Mouse (Mus musculus) ES-E14 (cell line): ENCODE measurements around the gene Apon. TPM values are rescaled to one million over a fixed set of nuclear protein-coding genes. Genes with fewer than 3 reads are reported as not detected.
"Not testable (repeated sequence)": the region's sequence is repeated elsewhere in the genome, so short reads cannot be mapped to it uniquely, and the experiment has no call there.

Source experiments
- DNase-seq: peaks from one replicate; pipeline ENCODE4 v3.0.0-alpha.2; 2013; ENCODE audit warnings: low read depth, low spot score
- H3K27ac ChIP-seq: 2 replicates; pipeline ENCODE4 v1.5.1; 2012; ENCODE audit warnings: low read depth, mild to moderate bottlenecking, low read length, moderate library complexity, mixed read lengths; ENCODE audit not compliant: poor library complexity, insufficient read depth, severe bottlenecking
- H3K36me3 ChIP-seq: 2 replicates; pipeline ENCODE4 v1.6.1; 2012; ENCODE audit warnings: mild to moderate bottlenecking, low read length, moderate library complexity, mixed read lengths; ENCODE audit not compliant: control insufficient read depth, poor library complexity, insufficient read depth, severe bottlenecking
- H3K4me1 ChIP-seq, 2 experiments: fragments of 150-350 bp in 1 of 2; sonication (generic) in 1 of 2; 2 replicates each; pipeline ENCODE4 v1.6.1; 2012; ENCODE audit warnings: low read length in 2 of 2, mild to moderate bottlenecking in 1 of 2, mixed read lengths in 1 of 2; ENCODE audit not compliant: control insufficient read depth in 2 of 2, insufficient read depth in 2 of 2, poor library complexity in 1 of 2
- H3K4me3 ChIP-seq, 2 experiments: fragments of 150-350 bp in 1 of 2; sonication (generic) in 1 of 2; 2 replicates each; pipeline ENCODE4 v1.5.1; 2012; ENCODE audit warnings: low read length in 2 of 2, low read depth in 1 of 2, mild to moderate bottlenecking in 1 of 2, mixed read lengths in 1 of 2; ENCODE audit not compliant: insufficient read depth in 1 of 2, poor library complexity in 1 of 2, severe bottlenecking in 1 of 2
- H3K9ac ChIP-seq: 2 replicates; pipeline ENCODE4 v1.6.1; 2012; ENCODE audit warnings: low read depth, mild to moderate bottlenecking, low read length, mixed read lengths; ENCODE audit not compliant: poor library complexity, insufficient read depth, severe bottlenecking
- H3K9me3 ChIP-seq: fragments of 150-350 bp; sonication (generic); 2 replicates; pipeline ENCODE4 v1.6.1; 2012; ENCODE audit warnings: low read depth, mild to moderate bottlenecking, low read length; ENCODE audit not compliant: control insufficient read depth, insufficient read depth
- CHD2 ChIP-seq: IDR thresholded peaks from 2 replicates; pipeline ENCODE4 v1.6.1; 2014; ENCODE audit warnings: mild to moderate bottlenecking, low read depth, low read length, inconsistent platforms
- HCFC1 ChIP-seq: IDR thresholded peaks from 2 replicates; pipeline ENCODE4 v1.6.1; 2012; ENCODE audit warnings: low read length, inconsistent platforms, borderline replicate concordance; ENCODE audit not compliant: insufficient read depth
- MAFK ChIP-seq: IDR thresholded peaks from 2 replicates; pipeline ENCODE4 v1.6.1; 2014; ENCODE audit warnings: mild to moderate bottlenecking, low read depth, low read length, inconsistent platforms; ENCODE audit not compliant: insufficient read depth
- ZC3H11A ChIP-seq: IDR thresholded peaks from 2 replicates; pipeline ENCODE4 v1.6.1; 2012; ENCODE audit warnings: low read depth, mild to moderate bottlenecking, inconsistent platforms, low read length, borderline replicate concordance
- ZNF384 ChIP-seq: IDR thresholded peaks from 2 replicates; pipeline ENCODE4 v1.6.1; 2012; ENCODE audit warnings: low read depth, low read length, inconsistent platforms
- in situ Hi-C, 2 experiments: fragments of 600-800 bp; cut with MboI; formaldehyde crosslinking; loops; one replicate each; pipeline ENCODE4 v1.15.1; 2025; ENCODE audit warnings: low sequenced_read_pairs in 2 of 2, inconsistent platforms in 1 of 2; ENCODE audit not compliant: unreplicated experiment in 2 of 2
- total RNA-seq: library from RNA; depleted of rRNA; stranded (reverse); fragments of 300-350 nt; gene quantifications from 2 replicates; pipeline ENCODE4 v1.2.3, GENCODE M21; 2012

Apon gene
- total RNA-seq, 1 experiment, result 0.31 TPM

DNA sequence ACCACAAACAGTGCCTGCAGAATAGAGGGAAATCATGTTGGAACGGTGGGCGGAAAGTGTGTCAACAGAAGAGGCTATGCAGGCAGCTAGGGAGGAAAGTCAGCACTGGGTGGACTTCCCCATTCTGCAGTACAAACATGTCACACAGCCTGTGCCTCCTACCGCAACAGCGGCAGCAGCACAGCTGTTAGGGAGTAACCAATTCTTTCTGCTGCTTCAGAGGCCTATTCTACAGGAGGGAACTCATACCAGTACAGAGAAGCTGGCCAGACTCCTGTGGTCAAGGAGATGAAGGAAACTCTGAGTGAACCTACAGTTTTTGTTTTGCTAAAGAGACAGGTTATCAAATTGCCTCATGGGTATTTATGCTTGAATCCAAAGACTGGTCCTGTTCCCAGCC lies 5.1 kb downstream of the Apon start:
- H3K27ac ChIP-seq, result no peak overlapping the region
- H3K9me3 ChIP-seq, result no peaks in the 10 kb centered on the region
- peaks cover 3 to 6% of the 10 kb centered on the region in 2 experiments; a peak in 2 of 4 replicates for H3K4me1 ChIP-seq
- TF ChIP-seq ZC3H11A (no peak), MAFK (no peak), CHD2 (no peak), ZNF384 (no peak), HCFC1 (no peak)
- H3K36me3 ChIP-seq, result no peaks in the 10 kb centered on the region
- no peak overlapping the region for H3K9ac ChIP-seq
- no peak for DNase-seq
- in situ Hi-C loops, result no loop called here
- H3K4me3 ChIP-seq, result no peak overlapping the region

DNA sequence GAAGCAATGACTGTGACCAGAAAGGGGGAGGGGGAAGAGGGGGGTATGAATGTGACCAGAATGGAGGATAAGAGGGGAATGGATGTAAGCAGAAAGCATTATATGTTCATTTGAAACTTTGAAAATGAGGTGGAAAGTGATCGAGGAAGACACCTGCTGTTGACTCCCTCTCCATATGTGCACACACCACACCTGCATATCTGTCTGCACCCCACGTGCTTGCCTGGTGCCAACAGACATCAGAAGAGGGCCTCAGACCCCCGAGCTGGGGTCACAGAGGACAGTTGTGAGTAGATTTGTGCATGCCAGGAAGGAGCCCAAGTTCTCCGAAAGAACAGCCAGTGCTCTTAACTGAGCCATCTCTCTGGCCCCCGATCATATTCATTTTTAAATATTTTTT lies 6.0 kb downstream of the Apon start:
- Histone ChIP-seq H3K36me3 (no peaks in the 10 kb centered on the region), H3K27ac (no peak overlapping the region), H3K9me3 (no peaks in the 10 kb centered on the region), H3K9ac (no peak overlapping the region), H3K4me1 (peaks cover 3 to 6% of the 10 kb centered on the region in 2 experiments; a peak in 2 of 4 replicates), H3K4me3 (no peak overlapping the region)
- TF ChIP-seq ZNF384, result no peak
- no peak for TF ChIP-seq HCFC1
- no peak for TF ChIP-seq MAFK
- TF ChIP-seq ZC3H11A, result no peak
- no peak for TF ChIP-seq CHD2
- in situ Hi-C loops, result no loop called here
- no peak for DNase-seq

DNA sequence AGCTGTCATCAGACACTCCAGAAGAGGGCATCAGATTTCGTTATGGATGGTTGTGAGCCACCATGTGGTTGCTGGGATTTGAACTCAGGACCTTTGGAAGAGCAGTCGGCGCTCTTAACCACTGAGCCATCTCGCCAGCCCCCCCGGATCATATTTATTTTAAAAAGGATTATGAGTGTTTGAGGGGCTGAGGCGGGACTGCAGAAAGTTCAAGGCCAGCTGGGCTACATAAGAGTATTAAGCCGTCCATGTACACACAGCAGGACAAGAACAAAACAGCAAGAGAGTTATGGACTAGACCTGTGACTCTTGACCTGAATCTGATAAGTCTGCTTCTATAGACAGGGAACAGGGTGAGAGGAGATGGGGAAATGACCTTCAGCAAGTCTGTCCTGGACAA lies 6.5 kb downstream of the Apon start:
- H3K9me3 ChIP-seq, in situ Hi-C loops, H3K4me1 ChIP-seq, DNase-seq, H3K4me3 ChIP-seq, H3K36me3 ChIP-seq, H3K27ac ChIP-seq, H3K9ac ChIP-seq: not testable (repeated sequence)

DNA sequence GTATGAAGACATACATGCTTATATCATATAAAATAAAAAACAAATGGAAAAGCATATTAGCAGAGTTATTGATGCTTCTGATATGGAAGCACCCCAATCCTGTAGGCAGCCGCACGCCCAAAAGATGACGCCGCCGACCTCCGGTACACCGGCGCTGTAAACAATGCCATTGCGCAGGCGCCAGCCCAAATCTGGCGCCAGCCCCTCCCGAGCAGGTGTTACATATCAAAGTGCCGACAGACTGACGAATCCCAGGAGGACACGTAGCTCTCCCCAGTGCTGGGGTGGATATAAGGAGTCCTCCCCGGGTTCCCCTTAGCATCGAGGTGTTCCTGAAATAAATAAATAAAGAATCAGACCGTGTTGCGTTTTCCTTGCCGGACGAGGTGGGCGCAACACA lies 8.4 kb downstream of the Apon start:
- peaks cover 3 to 6% of the 10 kb centered on the region in 2 experiments; a peak in 2 of 4 replicates for H3K4me1 ChIP-seq
- H3K9ac ChIP-seq, result no peak overlapping the region
- in situ Hi-C loops, result no loop called here
- H3K36me3 ChIP-seq, result no peaks in the 10 kb centered on the region
- peak overlapping the region; percentile 7 to 63; a peak in 2 of 4 replicates for H3K4me3 ChIP-seq
- TF ChIP-seq CHD2 (no peak), ZC3H11A (no peak), HCFC1 (no peak), ZNF384 (no peak), MAFK (no peak)
- H3K27ac ChIP-seq, result no peak overlapping the region
- no peaks in the 10 kb centered on the region for H3K9me3 ChIP-seq
- no peak for DNase-seq

DNA sequence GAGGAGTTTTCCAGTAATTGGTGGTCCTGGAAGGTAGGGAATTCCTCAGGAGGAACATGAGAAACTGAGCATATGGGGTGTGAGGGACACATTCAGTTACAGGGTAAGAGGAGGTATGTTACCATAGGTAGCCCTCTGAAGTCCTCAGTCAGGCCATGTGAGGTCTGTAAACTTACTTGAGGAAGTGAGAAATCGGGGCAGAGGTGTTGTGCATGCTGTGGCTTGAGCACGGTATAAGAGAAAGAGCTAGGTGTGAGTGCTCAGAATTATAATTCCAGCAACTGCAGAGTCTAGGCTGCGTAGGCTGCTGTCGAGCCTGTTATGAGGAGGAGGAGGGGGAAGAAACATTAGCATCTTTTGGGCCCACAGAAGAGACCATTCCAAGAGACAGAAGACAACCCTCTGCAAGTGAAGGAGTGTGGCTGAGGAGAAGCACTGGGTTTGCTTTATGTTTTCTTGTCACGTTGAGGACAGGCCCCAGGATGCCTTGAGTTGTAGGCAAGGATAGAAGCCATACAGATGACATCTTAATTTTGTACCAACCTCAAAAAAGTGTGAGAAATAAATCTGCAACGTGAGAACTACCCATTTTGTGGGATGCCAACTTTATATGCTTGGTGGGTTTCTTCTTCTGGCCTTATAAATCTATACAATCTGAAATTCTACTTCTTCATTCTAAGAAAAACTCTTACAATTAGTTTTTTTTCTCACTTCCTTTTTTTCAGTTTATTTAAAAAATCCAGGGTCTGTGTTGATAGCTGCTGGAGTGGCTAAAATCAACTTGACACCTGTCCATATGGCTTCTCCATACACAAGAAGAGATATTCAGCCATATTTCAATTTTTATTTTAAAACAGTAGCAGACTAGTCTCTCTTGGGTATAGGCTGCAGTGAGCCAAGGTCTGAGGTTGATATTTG lies 9.8 kb downstream of the Apon start:
- H3K9ac ChIP-seq, result peak overlapping the region; percentile 20
- H3K36me3 ChIP-seq, result no peaks in the 10 kb centered on the region
- no peak for TF ChIP-seq HCFC1
- TF ChIP-seq MAFK, result no peak
- TF ChIP-seq CHD2, result no peak
- no peak for TF ChIP-seq ZC3H11A
- no peak for TF ChIP-seq ZNF384
- no peak overlapping the region for H3K4me3 ChIP-seq
- no peaks in the 10 kb centered on the region for H3K9me3 ChIP-seq
- in situ Hi-C loops, result no loop called here
- DNase-seq, result no peak
- peaks cover 3 to 6% of the 10 kb centered on the region in 2 experiments; a peak in 2 of 4 replicates for H3K4me1 ChIP-seq
- H3K27ac ChIP-seq, result no peak overlapping the region
